Comparison of ENCODE assay signal across 8 mouse cellular contexts in genomic region chr3:152089178-152089577, GRCm38 (mm10).
DNase-seq lines count a peak whose midpoint lies in the region; ATAC-seq and TF ChIP-seq lines count a peak whose summit lies in the region.
"Had no signal": no experiment of that assay in that cellular context is flagged by ENCODE, and none has a peak within 500 bp of the region (broad histone marks: within the 10 kb centered on the region; RNA-seq: fewer than 3 reads in every experiment).

No protein-coding gene starts in this region.

- no peak overlapping the region for H3K4me3 ChIP-seq in hindbrain, embryonic 11.5 days (ENCODE audit: low read depth, low read length)
- H3K4me3 ChIP-seq in limb, embryonic 14.5 days (replicated peaks; ENCODE audit: low read length), result no peak overlapping the region
- no peak overlapping the region for H3K4me3 ChIP-seq in neural tube, embryonic 12.5 days
- H3K4me3 ChIP-seq: heart, embryonic 13.5 days had no signal

- H3K9me3 ChIP-seq in hindbrain, embryonic 11.5 days (ENCODE audit: control insufficient read depth, low read length), result no peaks in the 10 kb centered on the region
- H3K9me3 ChIP-seq in limb, embryonic 14.5 days (ENCODE audit: control insufficient read depth, low read length), result no peaks in the 10 kb centered on the region
- H3K9me3 ChIP-seq in neural tube, embryonic 12.5 days, result no peaks in the 10 kb centered on the region
- H3K9me3 ChIP-seq: heart, embryonic 13.5 days had no signal

- no peak overlapping the region for H3K27ac ChIP-seq in hindbrain, embryonic 11.5 days (ENCODE audit: low read depth, low read length)
- H3K27ac ChIP-seq in limb, embryonic 14.5 days (replicated peaks; ENCODE audit: low read depth, low read length), result no peak overlapping the region
- H3K27ac ChIP-seq in neural tube, embryonic 12.5 days, result no peak overlapping the region
- H3K27ac ChIP-seq: heart, embryonic 13.5 days had no signal

- no peak overlapping the region for H3K9ac ChIP-seq in hindbrain, embryonic 11.5 days (ENCODE audit: low read depth, low read length)
- H3K9ac ChIP-seq in limb, embryonic 14.5 days (ENCODE audit: low read depth, low read length, severe bottlenecking), result no peak overlapping the region
- no peak overlapping the region for H3K9ac ChIP-seq in neural tube, embryonic 12.5 days
- H3K9ac ChIP-seq: heart, embryonic 13.5 days had no signal

- H3K27me3 ChIP-seq in hindbrain, embryonic 11.5 days (ENCODE audit: control insufficient read depth, insufficient read depth, low read length), result no peaks in the 10 kb centered on the region
- H3K27me3 ChIP-seq in limb, embryonic 14.5 days (ENCODE audit: control insufficient read depth, insufficient read depth, low read length), result no peaks in the 10 kb centered on the region
- no peaks in the 10 kb centered on the region for H3K27me3 ChIP-seq in neural tube, embryonic 12.5 days (replicated peaks)

- 10% methylated on average over 4 of the region's 4 CpGs for WGBS in hindbrain, embryonic 11.5 days
- 3% methylated on average over 4 of the region's 4 CpGs for WGBS in limb, embryonic 14.5 days
- 9% methylated on average over 4 of the region's 4 CpGs for WGBS in neural tube, embryonic 12.5 days

- DNase-seq in lung, adult 18-20 months, result peak; percentile 36 to 38
- DNase-seq in lung, postnatal 25 days (ENCODE audit: low spot score), result no peak
- DNase-seq in MN1 (ENCODE audit: low spot score), result peak; percentile 46
- peak; percentile 52 to 66 for DNase-seq in cerebellum, postnatal 25 days
- peak; percentile 63 for DNase-seq in hindbrain, embryonic 11.5 days (ENCODE audit: low spot score)
- peak; percentile 34 for DNase-seq in limb, embryonic 14.5 days (ENCODE audit: low spot score)

- H3K4me1 ChIP-seq in hindbrain, embryonic 11.5 days (replicated peaks; ENCODE audit: control insufficient read depth, insufficient read depth, low read length), result no peaks in the 10 kb centered on the region
- no peaks in the 10 kb centered on the region for H3K4me1 ChIP-seq in limb, embryonic 14.5 days (ENCODE audit: control insufficient read depth, insufficient read depth, low read length)
- H3K4me1 ChIP-seq in neural tube, embryonic 12.5 days, result no peaks in the 10 kb centered on the region
- H3K4me1 ChIP-seq: heart, embryonic 13.5 days had no signal

- TF ChIP-seq POLR2A in limb, embryonic 14.5 days (IDR thresholded peaks at IDR 0.05; ENCODE audit: borderline replicate concordance, extremely low read depth, insufficient read depth, insufficient read length), result no peak

- peak; percentile 57; the same call in 1 of the 2 replicates for ATAC-seq in hindbrain, embryonic 11.5 days (ENCODE audit: low FRiP score)
- no peak for ATAC-seq in limb, embryonic 14.5 days (ENCODE audit: low FRiP score, low read depth)
- ATAC-seq in neural tube, embryonic 12.5 days (ENCODE audit: low FRiP score, low read depth), result peak; percentile 38

- no peaks in the 10 kb centered on the region for H3K36me3 ChIP-seq in hindbrain, embryonic 11.5 days (ENCODE audit: control insufficient read depth, insufficient read depth, low read length)
- no peaks in the 10 kb centered on the region for H3K36me3 ChIP-seq in limb, embryonic 14.5 days (ENCODE audit: control insufficient read depth, insufficient read depth, low read length)
- H3K36me3 ChIP-seq in neural tube, embryonic 12.5 days, result no peaks in the 10 kb centered on the region
- H3K36me3 ChIP-seq: heart, embryonic 13.5 days had no signal

- no peak overlapping the region for H3K4me2 ChIP-seq in hindbrain, embryonic 11.5 days (replicated peaks; ENCODE audit: low read depth, low read length)
- H3K4me2 ChIP-seq in limb, embryonic 14.5 days (replicated peaks; ENCODE audit: low read depth, low read length, severe bottlenecking), result no peak overlapping the region
- no peak overlapping the region for H3K4me2 ChIP-seq in neural tube, embryonic 12.5 days (replicated peaks)
- H3K4me2 ChIP-seq: heart, embryonic 13.5 days had no signal
